Mouse (Mus musculus) adrenal gland, postnatal 10 days (tissue): ENCODE measurements around the gene Olfr853. TPM values are rescaled to one million over a fixed set of nuclear protein-coding genes. Genes with fewer than 3 reads are reported as not detected.

Experiments
- DNase-seq: peaks from one replicate; pipeline ENCODE4 v3.0.0; 2021; ENCODE audit warnings: mixed read lengths
- long read RNA-seq, 2 experiments: library from polyadenylated mRNA; stranded (forward); transcript quantifications; one replicate each; pipeline ENCODE4 v2.0.0; 2021
- total RNA-seq, 2 experiments: library from RNA; stranded (reverse); gene quantifications; 2 replicates each; pipeline ENCODE4 v1.2.3; 2021

The Olfr853 gene
- total RNA-seq = not detected
- long read RNA-seq, experiment 1 = 0 reads
- long read RNA-seq, experiment 2 = 0 reads

GRCm38 (mm10) chr9:19540976-19541375 lies at the start of gene Olfr853:
Olfr853 (minus strand) TSS chr9:19541076.
- no peak for DNase-seq

- DNase-seq = no peak
Measured at GRCm38 (mm10) chr9:19582317-19582716, 41.4 kb upstream of the Olfr853 start, which contains the start of gene Olfr855. Olfr855 (plus strand) TSS chr9:19582617.

- DNase-seq = no peak
Measured at GRCm38 (mm10) chr9:19567282-19567681, 26.4 kb upstream of the Olfr853 start, which contains the start of gene Olfr854. Olfr854 (minus strand) TSS chr9:19567382.

GRCm38 (mm10) chr9:19492995-19493394 lies 47.9 kb downstream of the Olfr853 start, which contains the start of gene Olfr851:
Olfr851 (plus strand) TSS chr9:19493295.
- no peak for DNase-seq

Other genes with a start within 250 kb of the Olfr853 start
- not detected for gene Olfr844, start 224.7 kb downstream of the Olfr853 start, total RNA-seq
- not detected for gene Olfr845, start 204.6 kb downstream of the Olfr853 start, total RNA-seq
- not detected for gene Olfr846, start 177.1 kb downstream of the Olfr853 start, total RNA-seq
- not detected for gene Olfr847, start 162.4 kb downstream of the Olfr853 start, total RNA-seq
- not detected for gene Olfr849, start 100.8 kb downstream of the Olfr853 start, total RNA-seq
- not detected for gene Olfr850, start 62.8 kb downstream of the Olfr853 start, total RNA-seq
- not detected for gene Olfr851, start 47.8 kb downstream of the Olfr853 start, total RNA-seq
- not detected for gene Olfr854, start 26.3 kb upstream of the Olfr853 start, total RNA-seq
- not detected for gene Olfr855, start 41.5 kb upstream of the Olfr853 start, total RNA-seq
- gene Zfp317, start 81.0 kb upstream of the Olfr853 start, total RNA-seq = 10 to 100 TPM; 15.6 to 19.0 TPM
- not detected for gene Olfr857, start 168.4 kb upstream of the Olfr853 start, total RNA-seq
- not detected for gene Olfr58, start 239.2 kb upstream of the Olfr853 start, total RNA-seq